Mouse (Mus musculus): ENCODE measurements around the gene Tlr7. TPM values are rescaled to one million over a fixed set of nuclear protein-coding genes. Genes with fewer than 3 reads are reported as not detected.
A peak's percentile ranks its signal among the peaks of the same experiment; 100 is the strongest.
"Not testable (repeated sequence)": the region's sequence is repeated elsewhere in the genome, so short reads cannot be mapped to it uniquely, and the experiment has no call there.

Gene Tlr7
- 0.76 and 0.97 TPM in 2 replicates for polyA plus RNA-seq (2012; rRNA removed)

- DNase-seq (ENCODE audit: low read depth): no peak
These were observed at the start of gene Tlr7 for GRCm38 (mm10) chrX:167330399-167330798. Tlr7 (minus strand) TSS chrX:167330558.

GRCm38 (mm10) chrX:167380073-167380472 is 49.7 kb upstream of the Tlr7 start:
- DNase-seq (ENCODE audit: low read depth): no peak

GRCm38 (mm10) chrX:167361231-167361630 is 30.9 kb upstream of the Tlr7 start:
- not testable (repeated sequence) for DNase-seq (ENCODE audit: low read depth)

DNA sequence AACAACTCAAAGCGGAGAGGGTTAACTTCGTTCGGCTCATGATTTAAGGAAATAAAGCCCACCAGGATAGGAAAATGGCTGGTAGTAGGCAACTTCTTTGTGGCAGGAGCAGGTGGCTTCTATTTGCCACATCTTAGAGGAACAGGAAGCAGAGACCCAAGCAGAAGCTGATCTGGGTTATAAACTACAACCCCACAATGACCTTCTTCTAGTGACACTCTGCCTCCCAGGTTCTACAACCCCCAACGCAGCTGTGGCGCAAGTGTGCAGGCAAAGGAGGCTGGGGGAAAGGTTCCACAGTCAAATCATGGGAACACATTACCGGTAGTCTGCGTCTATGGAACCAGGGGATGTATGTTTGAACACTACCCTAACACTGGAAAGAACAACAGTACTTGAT is 29.3 kb upstream of the Tlr7 start:
- DNase-seq (ENCODE audit: low read depth): no peak

GRCm38 (mm10) chrX:167357415-167357814 is 27.1 kb upstream of the Tlr7 start:
- DNase-seq (ENCODE audit: low read depth): no peak

DNA sequence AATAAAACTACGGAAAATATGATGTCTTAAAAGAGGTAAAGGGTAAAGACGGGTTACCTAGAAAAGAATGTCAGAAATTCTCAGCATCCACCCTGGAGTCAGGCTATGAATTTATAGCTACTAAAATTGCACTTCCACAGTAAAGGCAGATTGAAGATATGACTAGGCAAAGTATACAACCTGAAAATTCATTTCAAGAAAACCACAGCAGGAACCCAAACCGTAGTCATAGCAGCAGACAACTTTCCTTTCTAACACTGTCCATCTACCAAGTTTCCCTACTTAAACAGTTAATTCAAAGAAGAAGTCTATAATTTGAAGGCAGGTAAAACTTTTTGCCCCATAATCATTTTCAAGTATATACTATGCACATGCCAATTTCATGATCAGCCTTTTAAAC is 25.6 kb upstream of the Tlr7 start:
- DNase-seq (ENCODE audit: low read depth): no peak

- DNase-seq (ENCODE audit: low read depth): no peak
These were observed 23.3 kb upstream of the Tlr7 start for GRCm38 (mm10) chrX:167353617-167354016.

DNA sequence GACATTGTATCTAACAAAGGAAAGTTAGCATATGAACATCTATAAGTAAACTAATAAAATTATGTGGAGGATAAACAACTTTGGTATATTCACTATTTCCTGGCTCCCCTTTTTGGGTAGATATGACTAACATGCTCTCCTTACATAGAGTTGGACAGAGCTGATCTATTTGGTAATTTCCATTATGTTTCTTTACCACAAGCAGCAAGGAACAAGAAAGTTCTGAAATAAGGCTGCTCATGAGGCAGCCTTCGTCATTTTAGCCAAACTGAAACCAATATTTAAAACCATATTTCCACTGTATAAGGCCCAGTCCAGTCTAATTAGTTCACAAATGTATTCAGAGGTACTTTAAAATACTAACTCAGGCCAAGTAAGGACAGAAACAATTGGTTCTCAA is 16.1 kb upstream of the Tlr7 start:
- DNase-seq (ENCODE audit: low read depth): no peak

DNA sequence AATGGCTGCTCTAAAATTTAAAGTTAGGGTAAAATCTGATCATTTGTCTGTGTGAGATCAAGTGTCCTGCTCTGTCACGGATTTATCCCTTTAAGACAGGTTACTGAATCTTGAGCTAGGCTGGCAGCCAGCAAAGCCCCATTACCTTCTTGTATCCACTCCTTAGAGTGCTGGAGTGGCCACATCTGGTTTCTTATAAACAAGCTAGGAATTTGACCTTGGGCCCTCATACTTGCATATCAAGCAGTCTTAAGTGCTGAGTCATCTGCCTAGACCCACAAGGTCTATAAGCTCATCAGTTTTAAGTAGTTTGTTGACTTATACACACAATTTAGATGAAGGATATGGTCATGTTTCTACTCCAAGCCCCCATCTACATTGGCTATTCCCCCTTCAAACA is 14.0 kb upstream of the Tlr7 start:
- no peak for DNase-seq (ENCODE audit: low read depth)

DNA sequence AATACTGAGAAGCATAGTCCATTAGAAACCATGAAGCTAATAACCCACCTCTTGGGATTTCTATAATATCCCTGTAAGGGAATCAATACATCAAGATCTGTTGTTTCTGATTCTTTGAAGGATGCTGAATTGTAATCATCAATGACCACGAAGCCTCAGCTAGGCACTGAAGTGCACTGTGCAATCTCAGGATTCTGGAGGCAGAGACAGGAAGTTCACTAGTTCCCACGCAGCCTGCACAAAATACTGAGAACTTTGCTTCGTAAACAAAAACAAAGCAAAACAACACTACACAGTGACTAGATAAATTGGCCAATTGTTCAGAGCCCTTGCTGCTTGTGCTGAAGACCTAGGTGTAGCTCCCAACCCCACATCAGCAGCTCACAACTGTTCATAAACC is 11.5 kb upstream of the Tlr7 start:
- no peak for DNase-seq (ENCODE audit: low read depth)

- no peak for DNase-seq (ENCODE audit: low read depth)
These were observed 9.8 kb upstream of the Tlr7 start for GRCm38 (mm10) chrX:167340190-167340589.

DNA sequence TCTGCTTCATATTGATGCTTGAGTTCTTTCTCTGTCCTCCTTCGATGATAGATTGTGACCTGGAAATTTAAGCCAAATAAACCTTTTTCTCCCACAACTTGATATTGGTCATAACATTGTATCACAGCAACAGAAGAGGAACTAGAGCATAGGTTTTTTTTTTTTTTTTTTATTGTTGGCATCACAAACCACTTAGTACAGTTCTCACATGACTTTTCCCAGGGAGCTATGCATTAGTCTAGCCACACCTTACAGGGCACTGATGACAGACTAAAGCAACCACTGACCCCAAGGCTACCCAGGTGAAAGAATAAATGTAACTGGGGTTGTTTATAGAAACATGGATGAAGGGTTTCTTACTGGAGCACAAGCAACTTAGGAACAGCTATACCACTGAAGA is 7.6 kb upstream of the Tlr7 start:
- no peak for DNase-seq (ENCODE audit: low read depth)

DNA sequence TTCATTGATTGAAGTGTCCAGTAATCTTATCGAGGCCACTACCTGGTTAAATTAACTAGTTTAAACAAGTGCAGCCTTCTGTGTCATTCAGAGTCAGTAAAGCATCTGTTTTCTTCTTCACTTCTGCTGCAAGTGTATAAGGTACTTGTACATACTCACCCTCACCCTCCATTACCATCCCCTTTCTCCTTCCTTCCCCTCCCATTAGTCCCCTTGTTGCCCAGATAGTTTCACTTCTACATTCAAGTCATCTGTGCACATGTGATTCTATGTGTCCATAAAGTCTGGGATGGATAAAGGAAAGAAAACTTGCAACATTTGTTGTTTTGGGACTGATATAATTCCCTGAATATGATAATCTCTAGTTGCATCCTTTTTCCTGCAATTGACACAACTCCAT is 4.2 kb upstream of the Tlr7 start:
- DNase-seq (ENCODE audit: low read depth): no peak

DNA sequence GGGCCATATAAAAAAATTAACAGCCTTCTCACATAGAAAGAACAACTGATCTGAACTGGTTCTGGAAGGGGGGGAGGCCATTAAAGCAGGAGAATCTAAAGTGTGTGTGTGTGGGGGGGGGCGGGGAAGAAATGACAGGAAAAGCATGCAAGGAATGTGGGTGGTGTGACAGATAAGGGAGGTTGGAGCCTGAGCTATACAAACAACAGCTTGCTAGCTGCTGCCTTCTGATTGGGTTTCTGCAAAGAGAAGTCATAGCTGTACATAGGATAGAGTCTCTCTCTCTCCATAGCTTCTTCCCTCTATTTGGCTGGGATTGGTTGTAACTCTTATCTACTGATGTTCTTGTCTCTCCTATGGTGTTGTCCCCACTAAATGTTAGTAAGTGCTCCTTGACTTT is 2.2 kb upstream of the Tlr7 start:
- DNase-seq (ENCODE audit: low read depth): no peak

DNA sequence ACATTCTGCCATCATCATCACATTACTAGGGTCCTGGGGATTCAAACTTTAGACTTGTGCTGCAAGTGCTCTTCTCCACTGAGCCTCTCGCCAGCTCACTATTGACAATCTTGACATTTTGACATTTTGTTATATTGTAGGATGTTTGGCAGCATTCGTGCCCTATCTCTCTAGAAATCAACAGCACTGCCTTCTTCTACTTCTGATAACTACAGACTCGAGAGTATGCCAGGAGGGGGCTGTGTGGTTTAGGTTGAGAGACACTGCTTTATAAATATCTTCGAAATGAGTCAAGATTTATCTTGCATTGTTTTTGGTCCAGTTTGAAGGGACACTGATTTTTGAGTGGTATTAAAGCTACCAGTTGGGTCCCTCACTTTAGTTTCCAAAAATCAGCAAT is 635 bp upstream of the Tlr7 start:
- no peak for DNase-seq (ENCODE audit: low read depth)

- peak; percentile 10 for DNase-seq (ENCODE audit: low read depth)
These were observed 738 bp downstream of the Tlr7 start for GRCm38 (mm10) chrX:167329620-167330019.

- no peak for DNase-seq (ENCODE audit: low read depth)
These were observed 1.3 kb downstream of the Tlr7 start for GRCm38 (mm10) chrX:167329098-167329497.

GRCm38 (mm10) chrX:167328519-167328918 is 1.8 kb downstream of the Tlr7 start:
- no peak for DNase-seq (ENCODE audit: low read depth)

- no peak for DNase-seq (ENCODE audit: low read depth)
These were observed 6.6 kb downstream of the Tlr7 start for GRCm38 (mm10) chrX:167323742-167324141.

DNA sequence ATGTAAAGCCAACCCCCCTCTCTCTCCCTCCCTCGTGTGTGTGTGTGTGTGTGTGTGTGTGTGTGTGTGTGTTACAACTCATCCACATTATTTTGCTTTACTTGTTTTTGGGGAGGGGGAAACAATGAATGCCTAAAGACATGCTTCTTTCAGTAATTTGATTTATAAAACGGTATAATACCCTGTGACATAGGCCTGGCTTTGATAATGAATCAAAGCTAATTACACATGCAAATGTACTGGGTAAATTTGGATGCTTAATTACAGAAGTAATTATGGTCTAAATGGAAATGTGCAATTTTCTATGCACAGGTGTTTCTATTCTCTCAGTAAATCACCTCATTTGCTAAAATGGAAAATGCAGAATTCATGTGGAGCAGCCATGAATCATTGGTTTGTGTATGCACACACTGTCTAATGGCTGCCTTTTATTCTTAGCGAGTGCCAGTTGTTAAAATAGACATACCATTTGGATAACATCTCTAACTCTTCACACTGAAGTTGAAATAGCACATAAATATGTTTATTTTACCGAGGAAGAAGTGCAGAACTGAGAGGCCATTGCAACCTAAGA is 9.0 kb downstream of the Tlr7 start:
- DNase-seq (ENCODE audit: low read depth): no peak

DNA sequence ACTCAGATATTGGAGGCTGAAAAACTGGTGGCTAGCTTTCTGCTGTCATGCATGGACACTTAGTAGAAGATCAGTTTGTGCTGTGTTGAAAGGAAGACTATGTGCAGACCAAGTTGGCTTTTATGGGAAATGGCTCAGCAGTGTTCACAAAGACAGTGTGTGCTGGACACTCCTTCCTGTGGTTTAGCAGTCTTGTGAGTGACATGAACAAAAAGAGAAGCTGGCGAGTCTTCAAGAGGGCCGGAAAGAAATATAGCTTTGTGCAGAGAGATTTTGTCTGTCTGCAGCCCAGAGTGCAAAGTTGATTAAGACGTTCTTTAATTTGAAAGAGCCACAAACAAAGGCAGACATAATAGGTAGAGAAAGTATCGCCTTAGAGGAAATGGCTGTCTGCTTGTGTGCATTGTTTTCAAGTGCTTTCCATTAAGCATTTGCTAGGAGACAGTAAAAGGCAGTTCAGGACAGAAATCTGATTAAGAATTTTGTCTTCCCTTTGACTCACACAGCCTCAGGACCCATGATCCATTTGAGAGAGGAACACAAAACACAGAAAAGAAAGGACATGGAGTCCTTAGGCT is 11.4 kb downstream of the Tlr7 start:
- no peak for DNase-seq (ENCODE audit: low read depth)

- DNase-seq (ENCODE audit: low read depth): no peak
These were observed 14.6 kb downstream of the Tlr7 start for GRCm38 (mm10) chrX:167315766-167316165.

- DNase-seq (ENCODE audit: low read depth): no peak
These were observed 15.1 kb downstream of the Tlr7 start for GRCm38 (mm10) chrX:167315093-167315726.

- DNase-seq (ENCODE audit: low read depth): not testable (repeated sequence)
These were observed 28.3 kb downstream of the Tlr7 start for GRCm38 (mm10) chrX:167302061-167302460.
